35 mouse cellular contexts compared by ENCODE assay signal in the genomic region with DNA sequence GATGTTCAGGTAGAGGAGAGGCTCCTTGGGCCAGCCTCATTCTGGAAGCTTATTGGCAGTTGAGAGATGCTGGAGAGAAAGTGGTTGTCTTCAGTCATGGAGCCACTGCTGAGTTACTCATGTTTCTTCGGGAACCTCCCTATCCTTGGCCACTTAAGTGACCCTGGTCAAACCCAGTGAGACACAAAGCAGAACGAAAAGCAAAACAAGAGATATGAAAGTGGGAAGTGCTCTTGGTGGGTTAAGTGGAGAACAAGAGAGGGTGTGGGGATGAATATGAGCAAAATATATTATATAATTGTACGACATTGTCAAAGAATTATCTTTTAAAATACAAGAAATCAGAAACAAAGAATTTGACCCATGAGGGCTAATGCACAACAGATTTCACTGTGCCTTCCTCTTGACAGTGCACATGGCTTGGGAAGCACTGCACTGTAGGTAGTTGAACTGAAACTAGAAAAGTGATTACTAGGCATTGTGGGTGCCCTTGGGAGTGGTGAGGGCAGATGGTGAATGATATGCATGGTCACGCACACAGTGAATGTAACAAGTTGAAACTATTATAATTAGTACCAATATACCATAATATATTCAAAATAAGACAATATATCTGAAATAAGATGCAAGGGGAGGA. TPM values are rescaled to one million over a fixed set of nuclear protein-coding genes. Genes with fewer than 3 reads are reported as not detected.
DNase-seq lines count a peak whose midpoint lies in the region; ATAC-seq and TF ChIP-seq lines count a peak whose summit lies in the region.
"Had no signal": no experiment of that assay in that cellular context is flagged by ENCODE, and none has a peak within 500 bp of the region (broad histone marks: within the 10 kb centered on the region; RNA-seq: fewer than 3 reads in every experiment).

No protein-coding gene starts in this region.

- H3K27ac ChIP-seq in liver, adult 2 months (replicated peaks; ENCODE audit: insufficient read depth, low read depth, low read length) = no peak overlapping the region; the same call in 1 of the 2 replicates
- H3K27ac ChIP-seq in liver, embryonic 12.5 days = no peak overlapping the region
- H3K27ac ChIP-seq in bone marrow, adult 2 months (ENCODE audit: control insufficient read depth, insufficient read depth, low read depth, low read length, poor library complexity) = peak overlapping the region; percentile 76; the same call in 1 of the 2 replicates
- peak overlapping the region; percentile 25; the same call in 1 of the 2 replicates for H3K27ac ChIP-seq in macrophage
- H3K27ac ChIP-seq in forebrain, embryonic 14.5 days (ENCODE audit: low read depth, low read length) = no peak overlapping the region
- no peak overlapping the region for H3K27ac ChIP-seq in liver, postnatal 0 days (ENCODE audit: low read depth)
- H3K27ac ChIP-seq in hindbrain, embryonic 11.5 days (ENCODE audit: low read depth, low read length) = no peak overlapping the region
- H3K27ac ChIP-seq: embryonic facial prominence, embryonic 12.5 days; layer of hippocampus, adult 2 months; left cerebral cortex, adult 2 months; limb, embryonic 10.5 days; midbrain, embryonic 13.5 days; stomach, postnatal 0 days had no signal

- H3K4me2 ChIP-seq in liver, embryonic 12.5 days = no peak overlapping the region
- no peak overlapping the region for H3K4me2 ChIP-seq in forebrain, embryonic 14.5 days (ENCODE audit: low read length)
- no peak overlapping the region for H3K4me2 ChIP-seq in liver, postnatal 0 days (ENCODE audit: low read depth, low read length)
- no peak overlapping the region for H3K4me2 ChIP-seq in hindbrain, embryonic 11.5 days (replicated peaks; ENCODE audit: low read depth, low read length)
- H3K4me2 ChIP-seq: embryonic facial prominence, embryonic 12.5 days; midbrain, embryonic 13.5 days had no signal

- H3K9ac ChIP-seq in liver, adult 2 months (ENCODE audit: low read depth, low read length) = no peak overlapping the region
- no peak overlapping the region for H3K9ac ChIP-seq in liver, embryonic 12.5 days
- no peak overlapping the region for H3K9ac ChIP-seq in forebrain, embryonic 14.5 days (ENCODE audit: low read length)
- no peak overlapping the region for H3K9ac ChIP-seq in liver, postnatal 0 days (replicated peaks)
- H3K9ac ChIP-seq in hindbrain, embryonic 11.5 days (ENCODE audit: low read depth, low read length) = no peak overlapping the region
- H3K9ac ChIP-seq: embryonic facial prominence, embryonic 12.5 days; midbrain, embryonic 13.5 days had no signal

- no peaks in the 10 kb centered on the region for H3K36me3 ChIP-seq in liver, adult 2 months (ENCODE audit: control insufficient read depth, insufficient read depth, low read length)
- H3K36me3 ChIP-seq in liver, embryonic 12.5 days = no peaks in the 10 kb centered on the region
- H3K36me3 ChIP-seq in macrophage (ENCODE audit: inconsistent target) = no peaks in the 10 kb centered on the region
- H3K36me3 ChIP-seq in forebrain, embryonic 14.5 days (ENCODE audit: control insufficient read depth, insufficient read depth, low read length) = no peaks in the 10 kb centered on the region
- H3K36me3 ChIP-seq in liver, postnatal 0 days (replicated peaks; ENCODE audit: insufficient read depth, low read length) = no peaks in the 10 kb centered on the region
- H3K36me3 ChIP-seq in hindbrain, embryonic 11.5 days (ENCODE audit: control insufficient read depth, insufficient read depth, low read length) = no peaks in the 10 kb centered on the region
- H3K36me3 ChIP-seq: embryonic facial prominence, embryonic 12.5 days; limb, embryonic 10.5 days; midbrain, embryonic 13.5 days had no signal

- no peaks in the 10 kb centered on the region; the same call in 1 of the 2 replicates for H3K4me1 ChIP-seq in liver, adult 2 months (ENCODE audit: control insufficient read depth, insufficient read depth, low read length)
- H3K4me1 ChIP-seq in liver, embryonic 12.5 days = no peaks in the 10 kb centered on the region
- H3K4me1 ChIP-seq in bone marrow, adult 2 months (ENCODE audit: control insufficient read depth, insufficient read depth, low read length) = peaks cover 2% of the 10 kb centered on the region; the same call in 1 of the 2 replicates
- no peaks in the 10 kb centered on the region for H3K4me1 ChIP-seq in forebrain, embryonic 14.5 days (ENCODE audit: control insufficient read depth, insufficient read depth, low read length)
- no peaks in the 10 kb centered on the region for H3K4me1 ChIP-seq in liver, postnatal 0 days (ENCODE audit: insufficient read depth)
- no peaks in the 10 kb centered on the region for H3K4me1 ChIP-seq in hindbrain, embryonic 11.5 days (replicated peaks; ENCODE audit: control insufficient read depth, insufficient read depth, low read length)
- H3K4me1 ChIP-seq: embryonic facial prominence, embryonic 12.5 days; limb, embryonic 10.5 days; midbrain, embryonic 13.5 days had no signal

- H3K4me3 ChIP-seq in liver, adult 2 months (ENCODE audit: insufficient read depth, low read depth, low read length) = no peak overlapping the region
- H3K4me3 ChIP-seq in liver, embryonic 12.5 days = no peak overlapping the region
- no peak overlapping the region for H3K4me3 ChIP-seq in bone marrow, adult 2 months (replicated peaks; ENCODE audit: control insufficient read depth, low read depth, low read length)
- H3K4me3 ChIP-seq in macrophage (ENCODE audit: inconsistent target) = no peak overlapping the region
- H3K4me3 ChIP-seq in forebrain, embryonic 14.5 days (ENCODE audit: low read depth, low read length) = no peak overlapping the region
- H3K4me3 ChIP-seq in liver, postnatal 0 days (ENCODE audit: low read depth, low read length) = no peak overlapping the region
- H3K4me3 ChIP-seq in hindbrain, embryonic 11.5 days (ENCODE audit: low read depth, low read length) = no peak overlapping the region
- H3K4me3 ChIP-seq: embryonic facial prominence, embryonic 12.5 days; layer of hippocampus, adult 2 months; left cerebral cortex, adult 2 months; limb, embryonic 10.5 days; megakaryocyte, embryonic 14.5 days; midbrain, embryonic 13.5 days had no signal

- 80% methylated on average over 4 of the region's 4 CpGs for WGBS in liver, adult 2 months
- 63% methylated on average over 4 of the region's 4 CpGs for WGBS in liver, embryonic 12.5 days (ENCODE audit: insufficient replicate concordance)
- WGBS in bone marrow, adult 2 months = 53% methylated on average over 4 of the region's 4 CpGs
- 17% methylated on average over 4 of the region's 4 CpGs for WGBS in macrophage (ENCODE audit: missing documents)
- 91% methylated on average over 4 of the region's 4 CpGs for WGBS in forebrain, embryonic 14.5 days
- whole genome bisulfite sequencing in liver, postnatal 0 days (ENCODE audit: insufficient replicate concordance) = 64% methylated on average over 4 of the region's 4 CpGs
- WGBS in hindbrain, embryonic 11.5 days = 87% methylated on average over 4 of the region's 4 CpGs

- no peak for TF ChIP-seq CTCF in liver, adult 2 months (IDR thresholded peaks at IDR 0.05; ENCODE audit: low read depth, low read length)
- no peak for TF ChIP-seq CTCF in bone marrow, adult 2 months (IDR thresholded peaks at IDR 0.05; ENCODE audit: control insufficient read depth, insufficient read depth, low read length)
- TF ChIP-seq CTCF in liver, postnatal 0 days (IDR thresholded peaks at IDR 0.05; ENCODE audit: low read depth) = no peak

- H3K27me3 ChIP-seq in liver, adult 2 months (ENCODE audit: control insufficient read depth, insufficient read depth, low read length) = 0 out of 2 replicates have a peak, but pooled peaks cover 2% of the 10 kb centered on the region
- no peaks in the 10 kb centered on the region for H3K27me3 ChIP-seq in liver, embryonic 12.5 days (replicated peaks)
- no peaks in the 10 kb centered on the region for H3K27me3 ChIP-seq in forebrain, embryonic 14.5 days (replicated peaks; ENCODE audit: control insufficient read depth, insufficient read depth, low read length)
- no peaks in the 10 kb centered on the region for H3K27me3 ChIP-seq in liver, postnatal 0 days (ENCODE audit: insufficient read depth, low read length)
- no peaks in the 10 kb centered on the region for H3K27me3 ChIP-seq in hindbrain, embryonic 11.5 days (ENCODE audit: control insufficient read depth, insufficient read depth, low read length)
- H3K27me3 ChIP-seq: embryonic facial prominence, embryonic 12.5 days; megakaryocyte, embryonic 14.5 days; midbrain, embryonic 13.5 days had no signal

- no peaks in the 10 kb centered on the region for H3K9me3 ChIP-seq in liver, embryonic 12.5 days (replicated peaks)
- H3K9me3 ChIP-seq in forebrain, embryonic 14.5 days (replicated peaks; ENCODE audit: control insufficient read depth, low read length) = no peaks in the 10 kb centered on the region
- H3K9me3 ChIP-seq in liver, postnatal 0 days (ENCODE audit: low read length) = no peaks in the 10 kb centered on the region
- H3K9me3 ChIP-seq in hindbrain, embryonic 11.5 days (ENCODE audit: control insufficient read depth, low read length) = no peaks in the 10 kb centered on the region
- H3K9me3 ChIP-seq: embryonic facial prominence, embryonic 12.5 days; limb, embryonic 10.5 days; megakaryocyte, embryonic 14.5 days; midbrain, embryonic 13.5 days had no signal

- no peak for TF ChIP-seq EP300 in liver, postnatal 0 days (IDR thresholded peaks at IDR 0.05; ENCODE audit: low read depth)

- ATAC-seq in liver, embryonic 12.5 days = no peak
- no peak for ATAC-seq in forebrain, embryonic 14.5 days
- ATAC-seq in liver, postnatal 0 days = no peak
- no peak for ATAC-seq in hindbrain, embryonic 11.5 days (ENCODE audit: low FRiP score)
- ATAC-seq: hindbrain, embryonic 16.5 days; intestine, postnatal 0 days; midbrain, embryonic 13.5 days had no signal

- DNase-seq in liver, adult 2 months (ENCODE audit: extremely low read depth, low read depth, low spot score) = peak; percentile 39
- DNase-seq in forebrain, embryonic 14.5 days (ENCODE audit: low spot score) = no peak
- DNase-seq in liver, postnatal 0 days = no peak
- no peak for DNase-seq in hindbrain, embryonic 11.5 days (ENCODE audit: low spot score)
- DNase-seq: adrenal gland, postnatal 10 days; cerebellum, adult 9-11 months; gastrocnemius, postnatal 36 days; kidney, postnatal 25 days; liver; lung, adult 18-20 months; lung, postnatal 10 days; retina, postnatal 1 day; right cerebral cortex, postnatal 25 days; thymus, adult 2 months; thymus, postnatal 4 days had no signal

- H3K79me2 ChIP-seq in liver, adult 2 months (ENCODE audit: control insufficient read depth, insufficient read depth, low read length) = no peaks in the 10 kb centered on the region
- H3K79me2 ChIP-seq in macrophage (ENCODE audit: inconsistent target) = no peaks in the 10 kb centered on the region

- no peak for TF ChIP-seq POLR2A in liver, adult 2 months (IDR thresholded peaks at IDR 0.05; ENCODE audit: extremely low read depth, insufficient read depth, low read length)
- TF ChIP-seq POLR2A in bone marrow, adult 2 months (IDR thresholded peaks at IDR 0.05; ENCODE audit: borderline replicate concordance, control insufficient read depth, low read depth, low read length) = no peak

RNA-seq across cellular contexts. Expression of a gene that starts 4.1 kb away (rescaled TPM):
- total RNA-seq in liver, adult 2 months (2014; rRNA removed) = 2.8 and 4.1 TPM in 2 replicates
- 0.37 and 0.72 TPM in 2 replicates for polyA plus RNA-seq in liver, adult 2 months (2012; rRNA removed)
- polyA plus RNA-seq in liver, embryonic 12.5 days (2016; fragmentation: Nextera tagmentation; extraction: Ambion mirVana) = not detected in 2 replicates
- polyA plus RNA-seq in bone marrow, adult 2 months (2011; ENCODE audit: insufficient read depth, insufficient read length, low replicate concordance, missing spikeins) = not detected in 2 replicates
- total RNA-seq in macrophage (2018; cell fraction: chromatin; rRNA removed) = 1 to 10 TPM in 6 of 26 experiments, under 1 TPM in 8, not detected in 12; 0.38 to 2.9 (median 0.94) TPM
- total RNA-seq in macrophage (2018; cell fraction: cytosol; rRNA removed) = 1 to 10 TPM in 13 of 26 experiments, under 1 TPM in 12, not detected in 1; 0.04 to 5.6 (median 1.4) TPM
- 1 to 10 TPM in 13 of 26 experiments, under 1 TPM in 6, not detected in 7; 0.28 to 6.8 (median 2.6) TPM for total RNA-seq in macrophage (2018; cell fraction: nucleus; rRNA removed)
- 0.32 to 0.66 TPM in 2 of 3 replicates, not detected in the other for polyA plus RNA-seq in macrophage (2018)
- not detected in 2 replicates for polyA plus RNA-seq in forebrain, embryonic 14.5 days (2014; fragmentation: Nextera tagmentation; extraction: Ambion mirVana)
- 0.05 TPM in 1 of 2 replicates, not detected in the other for polyA plus RNA-seq in liver, postnatal 0 days (2015; fragmentation: Nextera tagmentation; extraction: Ambion mirVana)
- not detected in 2 replicates for polyA plus RNA-seq in hindbrain, embryonic 11.5 days (2014; fragmentation: Nextera tagmentation; extraction: Ambion mirVana)
- total RNA-seq: hematopoietic stem cell, adult 5-6 weeks; layer of hippocampus, adult 2 months; left cerebral cortex, adult 2 months; MEL had no signal
- polyA plus RNA-seq: brain, embryonic 14.5 days; cortical plate, adult 2 months; embryonic facial prominence, embryonic 12.5 days; forebrain, embryonic 11.5 days; heart, embryonic 16.5 days; kidney, embryonic 14.5 days; limb, embryonic 10.5 days; midbrain, embryonic 13.5 days; neural tube, embryonic 11.5 days; stomach, postnatal 0 days had no signal

RNA-seq across cellular contexts. Expression of a gene that starts 29.9 kb away (rescaled TPM):
- total RNA-seq in liver, adult 2 months (2014; rRNA removed) = 9.3 and 9.4 TPM in 2 replicates
- 2.6 and 3.6 TPM in 2 replicates for polyA plus RNA-seq in liver, adult 2 months (2012; rRNA removed)
- 1.9 and 2.1 TPM in 2 replicates for polyA plus RNA-seq in liver, embryonic 12.5 days (2016; fragmentation: Nextera tagmentation; extraction: Ambion mirVana)
- polyA plus RNA-seq in bone marrow, adult 2 months (2011; ENCODE audit: insufficient read depth, insufficient read length, low replicate concordance, missing spikeins) = 2.6 and 5.2 TPM in 2 replicates
- total RNA-seq in macrophage (2018; cell fraction: chromatin; rRNA removed) = 100 to 1,000 TPM in 18 of 26 experiments, 10 to 100 TPM in 8; 11.6 to 550 (median 138) TPM
- total RNA-seq in macrophage (2018; cell fraction: cytosol; rRNA removed) = 1,000 to 10,000 TPM in 5 of 26 experiments, 100 to 1,000 TPM in 14, 10 to 100 TPM in 7; 53.0 to 1,080 (median 491) TPM
- total RNA-seq in macrophage (2018; cell fraction: nucleus; rRNA removed) = 100 to 1,000 TPM in 22 of 26 experiments, 10 to 100 TPM in 4; 13.5 to 842 (median 412) TPM
- polyA plus RNA-seq in macrophage (2018) = 22.4 to 246 TPM (median 54.9 TPM) in 3 replicates
- polyA plus RNA-seq in forebrain, embryonic 14.5 days (2014; fragmentation: Nextera tagmentation; extraction: Ambion mirVana) = 0.33 and 0.63 TPM in 2 replicates
- 3.1 and 3.8 TPM in 2 replicates for polyA plus RNA-seq in liver, postnatal 0 days (2015; fragmentation: Nextera tagmentation; extraction: Ambion mirVana)
- 0.19 and 0.35 TPM in 2 replicates for polyA plus RNA-seq in hindbrain, embryonic 11.5 days (2014; fragmentation: Nextera tagmentation; extraction: Ambion mirVana)

RNA-seq across cellular contexts. Expression of a gene that starts 30.7 kb away (rescaled TPM):
- total RNA-seq in liver, adult 2 months (2014; rRNA removed) = 13.0 and 29.4 TPM in 2 replicates
- polyA plus RNA-seq in liver, adult 2 months (2012; rRNA removed) = 10.9 and 15.1 TPM in 2 replicates
- polyA plus RNA-seq in liver, embryonic 12.5 days (2016; fragmentation: Nextera tagmentation; extraction: Ambion mirVana) = 0.86 and 0.87 TPM in 2 replicates
- 7.0 and 8.3 TPM in 2 replicates for polyA plus RNA-seq in bone marrow, adult 2 months (2011; ENCODE audit: insufficient read depth, insufficient read length, low replicate concordance, missing spikeins)
- 100 to 1,000 TPM in 18 of 26 experiments, 10 to 100 TPM in 8; 23.0 to 493 (median 145) TPM for total RNA-seq in macrophage (2018; cell fraction: chromatin; rRNA removed)
- 100 to 1,000 TPM in 14 of 26 experiments, 10 to 100 TPM in 12; 28.6 to 372 (median 208) TPM for total RNA-seq in macrophage (2018; cell fraction: cytosol; rRNA removed)
- total RNA-seq in macrophage (2018; cell fraction: nucleus; rRNA removed) = 100 to 1,000 TPM in 21 of 26 experiments, 10 to 100 TPM in 5; 10.5 to 533 (median 219) TPM
- polyA plus RNA-seq in macrophage (2018) = 11.0 to 108 TPM (median 33.4 TPM) in 3 replicates
- polyA plus RNA-seq in forebrain, embryonic 14.5 days (2014; fragmentation: Nextera tagmentation; extraction: Ambion mirVana) = 1.0 and 1.5 TPM in 2 replicates
- polyA plus RNA-seq in liver, postnatal 0 days (2015; fragmentation: Nextera tagmentation; extraction: Ambion mirVana) = 3.6 and 4.0 TPM in 2 replicates
- polyA plus RNA-seq in hindbrain, embryonic 11.5 days (2014; fragmentation: Nextera tagmentation; extraction: Ambion mirVana) = 0.25 and 0.97 TPM in 2 replicates

Comparison
In these comparisons a context has a peak if more than half of its experiments do, and no peak if none do; other contexts are left out.
1. H3K27ac ChIP-seq: peak in bone marrow, adult 2 months (single experiment) and macrophage (single experiment); none in liver, adult 2 months (single experiment), liver, embryonic 12.5 days (single experiment), forebrain, embryonic 14.5 days (single experiment), liver, postnatal 0 days (single experiment) and hindbrain, embryonic 11.5 days (single experiment).